Mouse (Mus musculus): Measurements from ENCODE around the gene 1700017B05Rik.

GRCm38 (mm10) chr9:57206896-57207295 is 55.5 kb downstream of the 1700017B05Rik start:
- TF ChIP-seq CEBPB (IDR thresholded peaks at IDR 0.05; ENCODE audit: insufficient read depth, poor library complexity, severe bottlenecking) (no peak), USF1 (IDR thresholded peaks at IDR 0.05; ENCODE audit: low read depth) (no peak), POLR2A (IDR thresholded peaks at IDR 0.05; ENCODE audit: insufficient read length, low read depth) (no peak)
